Mouse (Mus musculus) induced T-regulatory cell, adult 2 months (primary cell): ENCODE data around the gene Atp2c2.
A peak's percentile ranks its signal among the peaks of the same experiment; 100 is the strongest.

Experiments
- DNase-seq: peaks from one replicate; pipeline ENCODE4 v3.0.0-alpha.2; 2012; ENCODE audit warnings: low read depth

The Atp2c2 gene

GRCm38 (mm10) chr8:119742409-119742808, 42.6 kb downstream of the Atp2c2 start:
- no peak for DNase-seq

GRCm38 (mm10) chr8:119743291-119744026, 43.6 kb downstream of the Atp2c2 start:
- peak; percentile 62 for DNase-seq

- no peak for DNase-seq
Observed at GRCm38 (mm10) chr8:119744604-119745003, 44.8 kb downstream of the Atp2c2 start.

- peak; percentile 57 for DNase-seq
Observed at GRCm38 (mm10) chr8:119755238-119756146, 55.7 kb downstream of the Atp2c2 start.

- DNase-seq: no peak
Observed at GRCm38 (mm10) chr8:119756147-119756461, 56.3 kb downstream of the Atp2c2 start.

GRCm38 (mm10) chr8:119756538-119756937, 56.7 kb downstream of the Atp2c2 start:
- no peak for DNase-seq

- DNase-seq: no peak
Observed at GRCm38 (mm10) chr8:119761692-119762091, 61.9 kb downstream of the Atp2c2 start.

- DNase-seq: no peak
Observed at GRCm38 (mm10) chr8:119762226-119763220, 62.7 kb downstream of the Atp2c2 start.

- DNase-seq: no peak
Observed at GRCm38 (mm10) chr8:119765311-119765710, 65.5 kb downstream of the Atp2c2 start.

GRCm38 (mm10) chr8:119765761-119766444, 66.1 kb downstream of the Atp2c2 start:
- DNase-seq: no peak

- no peak for DNase-seq
Observed at GRCm38 (mm10) chr8:119776668-119777245, 76.9 kb downstream of the Atp2c2 start.

GRCm38 (mm10) chr8:119777765-119778164, 78.0 kb downstream of the Atp2c2 start:
- no peak for DNase-seq

GRCm38 (mm10) chr8:119778263-119778662, 78.5 kb downstream of the Atp2c2 start, which contains the start of gene Tldc1:
TSS of gene Tldc1 (minus strand) at chr8:119778416.
- DNase-seq: peak; percentile 100

- peak; percentile 94 for DNase-seq
Observed at GRCm38 (mm10) chr8:119779013-119779737, 79.4 kb downstream of the Atp2c2 start.

- DNase-seq: peak; percentile 25
Observed at GRCm38 (mm10) chr8:119780402-119781049, 80.7 kb downstream of the Atp2c2 start.

- DNase-seq: peak; percentile 75
Observed at GRCm38 (mm10) chr8:119781086-119781840, 81.5 kb downstream of the Atp2c2 start.

GRCm38 (mm10) chr8:119782715-119783114, 82.9 kb downstream of the Atp2c2 start:
- DNase-seq: peak; percentile 92

- DNase-seq: no peak
Observed at GRCm38 (mm10) chr8:119783579-119783978, 83.8 kb downstream of the Atp2c2 start.

GRCm38 (mm10) chr8:119784141-119784574, 84.3 kb downstream of the Atp2c2 start:
- peak; percentile 85 for DNase-seq
